Mouse (Mus musculus) small intestine, adult 2 months (tissue): ENCODE measurements around the gene Kcnj2.

Experiments used
- CTCF ChIP-seq: fragments of 200-500 bp; IDR thresholded peaks from 2 replicates; pipeline ENCODE4 v1.5.1; 2012; ENCODE audit warnings: low read depth, mild to moderate bottlenecking, control low read depth, inconsistent platforms, low read length, moderate library complexity, mixed read lengths; ENCODE audit not compliant: insufficient replicate concordance, insufficient read length; ENCODE audit errors: extremely low read depth
- POLR2A ChIP-seq: fragments of 200-500 bp; IDR thresholded peaks from 2 replicates; pipeline ENCODE4 v1.6.1; 2012; ENCODE audit warnings: low read depth, mild to moderate bottlenecking, control low read depth, inconsistent platforms, low read length, moderate library complexity

- TF ChIP-seq CTCF (no peak), POLR2A (no peak)
Observed at GRCm38 (mm10) chr11:111083009-111083408, 17.0 kb downstream of the Kcnj2 start.
